Mouse (Mus musculus): ENCODE data around the gene Donson.

Gene Donson

DNA sequence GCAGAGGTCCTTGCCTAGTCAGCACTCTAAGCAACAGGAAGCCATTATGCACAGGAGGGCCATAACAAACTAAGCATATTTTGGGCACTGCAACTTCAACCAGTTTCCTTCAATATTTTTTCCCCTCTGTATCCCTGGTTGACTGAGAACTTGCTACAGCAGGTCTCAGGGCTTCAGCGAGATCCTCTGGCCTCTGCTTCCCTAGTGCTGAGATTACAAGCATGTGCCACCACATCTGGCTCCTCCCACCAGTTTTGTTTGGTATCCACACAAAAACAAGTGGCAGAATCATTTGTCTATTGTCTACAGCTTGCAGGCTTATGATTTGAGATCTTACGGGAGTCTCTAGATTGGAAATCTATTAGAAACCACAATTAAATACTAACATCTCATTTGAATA, 43.7 kb downstream of the Donson start:
- DNase-seq (ENCODE audit: low read depth, low spot score): no peak

DNA sequence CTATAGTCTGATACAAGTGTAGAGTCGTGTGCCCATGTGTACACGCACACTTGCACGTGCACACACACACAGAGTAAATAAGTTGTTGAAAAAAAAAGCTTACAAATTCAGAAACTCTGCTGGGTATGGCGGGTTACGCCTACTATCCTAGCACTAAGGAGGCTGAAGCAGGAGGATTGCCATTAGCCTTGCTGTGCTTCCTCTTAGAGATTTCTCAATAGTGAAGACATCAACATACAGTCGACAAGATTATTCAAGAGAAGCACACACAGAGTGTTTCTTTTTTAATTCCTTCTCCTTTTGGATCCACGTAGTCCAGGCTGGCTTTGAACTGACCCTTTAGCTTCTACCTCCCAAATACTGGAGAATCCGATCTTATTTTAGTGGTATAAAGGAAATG, 48.4 kb downstream of the Donson start:
- no peak for DNase-seq (ENCODE audit: low read depth, low spot score)

DNA sequence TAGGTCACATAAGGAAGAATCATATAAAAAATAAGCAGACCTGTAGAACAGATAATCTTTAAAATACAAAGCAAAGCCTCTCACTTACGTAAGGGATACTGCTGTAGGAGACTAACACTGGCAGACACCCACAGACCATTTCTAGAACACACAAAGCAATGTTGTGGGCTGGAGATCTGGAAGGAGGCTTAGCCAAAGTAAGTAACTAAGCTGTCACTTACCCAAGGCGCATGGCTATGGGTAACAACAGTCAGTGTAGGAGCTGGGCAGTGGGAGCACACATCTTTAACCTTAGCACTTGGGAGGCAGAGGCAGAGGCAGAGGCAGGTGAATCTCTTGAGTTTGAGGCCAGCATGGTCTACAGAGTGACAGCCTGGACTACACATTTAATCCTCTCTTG, 48.9 kb downstream of the Donson start:
- DNase-seq (ENCODE audit: low read depth, low spot score): no peak

DNA sequence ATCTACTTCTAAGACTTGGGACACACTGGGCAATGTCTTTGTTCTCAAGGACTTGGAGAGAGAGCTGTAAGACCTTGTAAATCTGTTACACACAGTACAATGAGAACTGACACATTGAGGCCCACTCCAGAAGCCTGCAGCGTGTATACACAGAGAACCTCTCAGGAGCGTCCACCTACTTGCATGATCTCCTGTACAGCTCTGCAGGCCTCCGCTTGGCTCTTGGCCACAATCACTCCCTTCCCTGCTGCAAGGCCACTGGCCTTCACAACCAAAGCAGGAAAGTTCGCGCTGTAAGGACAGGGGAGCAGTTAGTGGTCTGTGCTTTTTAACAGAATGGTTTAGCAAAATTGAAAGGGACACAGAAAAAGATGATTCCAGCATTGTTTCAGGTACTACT, 49.4 kb downstream of the Donson start:
- no peak for DNase-seq (ENCODE audit: low read depth, low spot score)

DNA sequence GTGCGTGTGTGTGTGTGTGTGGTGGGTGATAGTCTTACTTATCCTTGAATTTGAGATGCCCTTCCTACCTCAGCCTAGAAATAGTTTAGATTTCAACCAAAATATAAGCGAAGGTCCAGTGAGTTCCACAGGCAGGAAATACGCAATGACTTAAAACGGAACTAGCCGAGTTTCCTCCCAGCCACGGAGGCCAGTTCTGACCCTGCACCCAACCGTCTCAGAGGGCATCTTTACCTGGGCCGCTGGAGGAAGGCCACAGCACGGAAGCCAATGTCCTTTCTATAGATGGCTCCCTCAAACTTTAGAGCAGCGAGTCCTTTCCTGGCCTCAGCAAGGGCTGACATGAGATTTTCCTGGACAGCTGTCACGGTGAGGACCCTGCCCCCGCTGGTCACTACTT, 54.9 kb downstream of the Donson start:
- no peak for DNase-seq (ENCODE audit: low read depth, low spot score)

DNA sequence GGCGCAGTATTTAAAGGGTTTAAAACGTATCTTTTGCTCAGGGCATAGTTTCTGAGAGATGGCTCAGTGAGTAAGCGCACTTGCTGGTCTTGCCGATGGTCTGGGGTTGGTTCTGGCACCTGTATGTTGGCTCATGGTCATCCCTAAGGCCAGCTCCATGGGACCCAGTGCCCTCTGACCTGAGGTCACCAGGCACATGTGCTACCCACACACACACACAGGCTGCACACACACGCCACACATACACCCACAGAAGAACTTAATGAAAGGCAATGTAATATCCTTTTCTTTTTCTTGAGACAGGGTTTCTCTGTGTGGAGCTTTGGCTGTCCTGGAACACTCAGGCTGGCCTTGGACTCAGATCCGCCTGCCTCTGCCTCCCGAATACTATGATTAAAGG, 55.6 kb downstream of the Donson start:
- no peak for DNase-seq (ENCODE audit: low read depth, low spot score)

DNA sequence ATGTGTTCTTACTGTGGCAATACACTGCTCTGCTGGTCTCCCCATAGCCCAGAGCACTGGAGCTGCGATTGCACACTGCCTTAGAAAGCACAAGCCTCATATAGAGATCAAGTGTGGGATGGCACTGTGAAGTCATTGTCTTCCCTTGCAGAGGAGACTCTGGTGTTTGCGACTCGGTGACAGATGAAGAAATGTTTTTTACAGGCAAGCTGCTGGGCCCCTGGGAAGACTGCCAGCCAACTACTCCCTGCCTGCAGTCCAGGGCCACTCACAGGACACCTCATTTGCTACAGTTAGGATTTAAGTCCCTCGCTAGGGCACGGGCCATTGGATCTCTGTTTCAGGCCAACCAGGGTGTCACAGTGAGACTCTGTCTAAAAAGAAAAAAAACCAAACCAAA, 56.1 kb downstream of the Donson start:
- DNase-seq (ENCODE audit: low read depth, low spot score): no peak

DNA sequence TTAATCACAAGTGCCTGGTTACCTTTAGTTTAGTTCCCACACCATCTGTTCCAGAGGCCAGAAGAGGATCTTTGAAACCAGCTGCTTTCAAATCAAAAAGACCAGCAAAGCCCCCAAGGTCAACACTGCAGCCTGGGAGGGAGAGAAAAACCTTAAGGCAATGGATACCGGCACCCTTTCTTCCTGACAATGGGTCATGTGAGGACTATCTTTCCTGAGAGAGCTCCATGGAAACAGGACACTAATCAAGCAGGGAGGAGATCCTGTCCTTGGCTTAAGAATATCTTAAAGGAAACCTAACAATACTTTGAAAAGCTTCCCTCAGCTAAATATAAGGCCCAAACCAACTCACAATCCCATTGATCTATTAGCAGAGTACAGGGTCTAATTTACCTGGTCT, 58.0 kb downstream of the Donson start:
- DNase-seq (ENCODE audit: low read depth, low spot score): no peak

DNA sequence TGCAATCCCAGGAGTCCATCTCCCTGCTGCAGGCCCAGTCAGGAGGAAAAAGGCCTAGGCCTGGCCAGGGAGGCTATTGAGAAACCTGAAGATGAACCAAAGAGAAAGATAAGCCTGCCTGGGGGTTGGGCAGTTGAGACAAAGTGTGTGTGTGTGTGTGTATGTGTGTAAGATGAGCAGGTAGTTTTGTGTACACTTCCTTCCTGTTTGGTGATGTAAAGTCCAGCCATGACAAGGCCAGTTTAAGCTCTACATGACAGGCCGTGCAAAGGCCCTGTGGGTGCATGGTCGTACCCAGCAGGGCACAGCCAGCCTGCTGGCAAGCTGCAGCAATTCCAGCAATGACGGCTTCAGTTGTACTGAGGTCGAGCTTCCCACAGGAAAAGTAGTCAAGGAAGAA, 58.8 kb downstream of the Donson start:
- no peak for DNase-seq (ENCODE audit: low read depth, low spot score)

DNA sequence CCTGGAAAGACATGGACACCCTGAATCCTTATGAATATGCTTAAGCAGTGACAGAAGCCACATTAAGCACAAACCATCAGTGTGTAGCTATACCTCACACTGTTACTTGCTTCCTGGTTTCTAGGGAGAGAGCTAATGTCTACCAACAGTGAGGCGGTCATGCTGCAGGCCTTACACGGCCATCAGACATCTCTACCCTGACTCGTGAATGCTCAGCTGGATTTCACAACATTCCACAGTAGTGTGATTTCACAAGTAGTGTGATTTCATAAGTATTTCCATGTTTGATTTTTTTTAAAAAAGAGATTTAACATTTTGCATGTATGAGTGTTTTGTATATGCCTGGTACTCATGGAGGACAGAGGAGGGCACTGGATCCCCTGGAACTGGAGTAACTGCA, 59.9 kb downstream of the Donson start:
- no peak for DNase-seq (ENCODE audit: low read depth, low spot score)

DNA sequence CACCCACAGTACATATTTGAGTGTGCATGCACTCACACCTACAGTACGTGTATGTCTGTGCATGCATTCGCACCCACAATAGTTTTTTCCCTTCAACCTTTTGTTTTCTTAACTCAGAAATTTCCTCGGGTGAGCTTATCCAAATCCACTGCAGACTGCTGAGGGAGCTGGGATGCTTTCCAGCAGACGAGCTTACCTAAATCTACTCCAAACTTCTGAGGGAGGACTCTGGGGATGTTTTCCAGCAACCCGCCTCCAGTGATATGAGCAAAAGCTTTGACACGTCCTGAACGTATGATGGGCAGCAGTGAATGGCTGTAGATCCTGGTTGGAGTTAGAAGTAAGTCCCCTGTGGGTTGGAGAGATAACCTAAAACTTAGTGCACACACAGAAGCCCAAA, 60.7 kb downstream of the Donson start:
- no peak for DNase-seq (ENCODE audit: low read depth, low spot score)
